Comparison of ENCODE assay signal across 9 mouse cellular contexts in the genomic region with DNA sequence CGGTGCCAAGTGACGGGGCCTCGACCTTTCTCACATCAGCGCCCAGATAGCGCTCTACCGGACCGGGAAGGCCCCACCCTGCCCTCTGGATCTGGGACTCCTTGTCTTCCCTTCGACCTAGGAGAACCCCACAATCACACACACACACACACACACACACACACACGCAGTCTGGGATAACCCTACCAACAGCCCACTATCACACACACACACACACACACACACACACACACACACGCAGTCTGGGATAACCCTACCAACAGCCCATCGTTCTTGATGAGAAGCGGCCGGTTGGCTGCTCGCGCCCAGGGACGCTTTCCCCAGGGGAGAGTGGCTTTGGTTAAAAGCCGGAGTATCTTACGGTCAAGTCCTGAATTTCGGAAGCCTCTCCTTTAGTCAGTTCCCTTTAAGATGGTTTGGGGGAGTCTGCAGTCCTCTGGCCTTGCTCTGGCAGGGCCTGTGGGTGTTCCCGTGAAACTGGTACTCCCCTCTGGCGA. TPM values are rescaled to one million over a fixed set of nuclear protein-coding genes. Genes with fewer than 3 reads are reported as not detected.
A peak's percentile ranks its signal among the peaks of the same experiment; 100 is the strongest.
DNase-seq lines count a peak whose midpoint lies in the region; ATAC-seq and TF ChIP-seq lines count a peak whose summit lies in the region.
"Had no signal": no experiment of that assay in that cellular context is flagged by ENCODE, and none has a peak within 500 bp of the region (broad histone marks: within the 10 kb centered on the region; RNA-seq: fewer than 3 reads in every experiment).

No protein-coding gene starts in this region.

- H3K27me3 ChIP-seq in heart, embryonic 10.5 days (ENCODE audit: insufficient read depth, poor library complexity, severe bottlenecking), result peaks cover 25% of the 10 kb centered on the region
- H3K27me3 ChIP-seq in limb, embryonic 15.5 days, result peaks cover 35% of the 10 kb centered on the region
- H3K27me3 ChIP-seq in stomach, embryonic 16.5 days (ENCODE audit: control insufficient read depth, insufficient read depth, low read length), result no peaks in the 10 kb centered on the region
- H3K27me3 ChIP-seq: Patski had no signal

- peak overlapping the region; percentile 72 for H3K4me3 ChIP-seq in heart, embryonic 10.5 days
- H3K4me3 ChIP-seq in embryonic fibroblast, embryonic 13.5 days (ENCODE audit: insufficient read depth, low read length), result peak overlapping the region; percentile 36
- H3K4me3 ChIP-seq in limb, embryonic 15.5 days, result peak overlapping the region; percentile 56
- H3K4me3 ChIP-seq in stomach, embryonic 16.5 days (replicated peaks; ENCODE audit: low read length), result peak overlapping the region; percentile 55

- ATAC-seq in limb, embryonic 15.5 days (ENCODE audit: insufficient number of reproducible peaks, low FRiP score, low TSS enrichment, low read depth), result no peak
- ATAC-seq in stomach, embryonic 16.5 days (ENCODE audit: insufficient read depth, low FRiP score), result peak; percentile 13

- 0 out of 2 replicates have a peak overlapping the region, but pooled peaks have one; percentile 14 for H3K9ac ChIP-seq in limb, embryonic 15.5 days
- H3K9ac ChIP-seq in stomach, embryonic 16.5 days (ENCODE audit: low read length), result peak overlapping the region; percentile 68

- peak overlapping the region; percentile 96 for H3K4me2 ChIP-seq in limb, embryonic 15.5 days
- H3K4me2 ChIP-seq in stomach, embryonic 16.5 days (ENCODE audit: low read depth, low read length), result peak overlapping the region; percentile 82

- H3K4me1 ChIP-seq in heart, embryonic 10.5 days, result peaks cover 35% of the 10 kb centered on the region
- peaks cover 12% of the 10 kb centered on the region for H3K4me1 ChIP-seq in embryonic fibroblast, embryonic 13.5 days (ENCODE audit: control insufficient read depth, insufficient read depth, low read length)
- peaks cover 17% of the 10 kb centered on the region for H3K4me1 ChIP-seq in limb, embryonic 15.5 days
- peaks cover 8% of the 10 kb centered on the region for H3K4me1 ChIP-seq in stomach, embryonic 16.5 days (ENCODE audit: control insufficient read depth, insufficient read depth, low read length)

- no peaks in the 10 kb centered on the region for H3K9me3 ChIP-seq in heart, embryonic 10.5 days
- H3K9me3 ChIP-seq in limb, embryonic 15.5 days, result no peaks in the 10 kb centered on the region
- no peaks in the 10 kb centered on the region for H3K9me3 ChIP-seq in stomach, embryonic 16.5 days (replicated peaks; ENCODE audit: control insufficient read depth, low read length)

- peak overlapping the region; percentile 54; the same call in 1 of the 2 replicates for H3K27ac ChIP-seq in heart, embryonic 10.5 days
- H3K27ac ChIP-seq in embryonic fibroblast, embryonic 13.5 days (ENCODE audit: insufficient read depth, low read length), result no peak overlapping the region
- H3K27ac ChIP-seq in limb, embryonic 15.5 days, result no peak overlapping the region
- peak overlapping the region; percentile 23; the same call in 1 of the 2 replicates for H3K27ac ChIP-seq in stomach, embryonic 16.5 days (ENCODE audit: low read length)

- no peak for DNase-seq in heart, embryonic 10.5 days (ENCODE audit: low spot score)
- no peak for DNase-seq in heart, postnatal 36 days
- DNase-seq in A20 (ENCODE audit: low read depth, low spot score), result peak; percentile 11
- DNase-seq in adrenal gland, postnatal 36 days, result no peak
- no peak for DNase-seq in lung, postnatal 14 days

- no peak for TF ChIP-seq CTCF in embryonic fibroblast, embryonic 13.5 days (IDR thresholded peaks at IDR 0.05; ENCODE audit: borderline replicate concordance, insufficient read depth, low read length)

- no peaks in the 10 kb centered on the region for H3K36me3 ChIP-seq in heart, embryonic 10.5 days
- H3K36me3 ChIP-seq in limb, embryonic 15.5 days, result no peaks in the 10 kb centered on the region
- no peaks in the 10 kb centered on the region for H3K36me3 ChIP-seq in stomach, embryonic 16.5 days (ENCODE audit: control insufficient read depth, insufficient read depth, low read length)

- 3% methylated on average over 21 of the region's 21 CpGs for WGBS in heart, embryonic 10.5 days
- 3% methylated on average over 21 of the region's 21 CpGs for WGBS in limb, embryonic 15.5 days
- WGBS in stomach, embryonic 16.5 days, result 6% methylated on average over 20 of the region's 21 CpGs

- intact Hi-C loops in heart, postnatal 36 days (cut with DNase I), result no loop called here

- TF ChIP-seq POLR2A in embryonic fibroblast, embryonic 13.5 days (IDR thresholded peaks at IDR 0.05; ENCODE audit: low read depth, low read length), result no peak

RNA-seq across cellular contexts. Expression of a gene that starts 0.6 kb away (rescaled TPM):
- polyA plus RNA-seq in heart, embryonic 10.5 days (2016; fragmentation: Nextera tagmentation; extraction: Ambion mirVana), result 4.4 TPM in 2 replicates
- under 1 TPM; 0.11 to 0.14 TPM for total RNA-seq in heart, postnatal 36 days (2021)
- polyA plus RNA-seq in embryonic fibroblast, embryonic 13.5 days (2011; ENCODE audit: insufficient read length, low read depth, missing spikeins), result 3.0 and 4.7 TPM in 2 replicates
- 0.93 and 1.2 TPM in 2 replicates for polyA plus RNA-seq in limb, embryonic 15.5 days (2015; fragmentation: Nextera tagmentation; extraction: Ambion mirVana)
- polyA plus RNA-seq in stomach, embryonic 16.5 days (2015; fragmentation: Nextera tagmentation; extraction: Ambion mirVana), result 2.7 TPM in 2 replicates
- 1 to 10 TPM; 1.1 to 1.4 TPM for total RNA-seq in adrenal gland, postnatal 36 days (2021)

RNA-seq across cellular contexts. Expression of a gene that starts 14.8 kb away (rescaled TPM):
- 28.9 and 31.5 TPM in 2 replicates for polyA plus RNA-seq in heart, embryonic 10.5 days (2016; fragmentation: Nextera tagmentation; extraction: Ambion mirVana)
- 1 to 10 TPM; 1.7 to 3.4 TPM for total RNA-seq in heart, postnatal 36 days (2021)
- polyA plus RNA-seq in embryonic fibroblast, embryonic 13.5 days (2011; ENCODE audit: insufficient read length, low read depth, missing spikeins), result 24.0 and 37.4 TPM in 2 replicates
- 14.8 and 18.6 TPM in 2 replicates for polyA plus RNA-seq in limb, embryonic 15.5 days (2015; fragmentation: Nextera tagmentation; extraction: Ambion mirVana)
- polyA plus RNA-seq in stomach, embryonic 16.5 days (2015; fragmentation: Nextera tagmentation; extraction: Ambion mirVana), result 18.1 and 18.9 TPM in 2 replicates
- total RNA-seq in adrenal gland, postnatal 36 days (2021), result 10 to 100 TPM in 1 of 2 experiments, 1 to 10 TPM in 1; 1.9 to 10.5 TPM

RNA-seq across cellular contexts. Expression of a gene that starts 40.4 kb away (rescaled TPM):
- 153 and 172 TPM in 2 replicates for polyA plus RNA-seq in heart, embryonic 10.5 days (2016; fragmentation: Nextera tagmentation; extraction: Ambion mirVana)
- 100 to 1,000 TPM; 121 to 130 TPM for total RNA-seq in heart, postnatal 36 days (2021)
- 512 and 557 TPM in 2 replicates for polyA plus RNA-seq in embryonic fibroblast, embryonic 13.5 days (2011; ENCODE audit: insufficient read length, low read depth, missing spikeins)
- polyA plus RNA-seq in limb, embryonic 15.5 days (2015; fragmentation: Nextera tagmentation; extraction: Ambion mirVana), result 187 and 191 TPM in 2 replicates
- polyA plus RNA-seq in stomach, embryonic 16.5 days (2015; fragmentation: Nextera tagmentation; extraction: Ambion mirVana), result 167 and 177 TPM in 2 replicates
- 100 to 1,000 TPM; 213 to 255 TPM for total RNA-seq in adrenal gland, postnatal 36 days (2021)

Comparison
In these comparisons a context has a peak if more than half of its experiments do, and no peak if none do; other contexts are left out.
1. H3K27ac ChIP-seq: peak in heart, embryonic 10.5 days (single experiment) and stomach, embryonic 16.5 days (single experiment); none in embryonic fibroblast, embryonic 13.5 days (single experiment) and limb, embryonic 15.5 days (single experiment).
2. Peak in every context shown above with its lines, with median percentiles within 50 percentile points of each other: H3K4me3 ChIP-seq.